Mouse (Mus musculus): ENCODE measurements at regions not wholly inside any gene's neighbourhood (a gene's known extent, or its start where the extent isn't known, plus 50 kb on each side); places are given as distances from the start of the nearest gene placed in this dataset.

DNA sequence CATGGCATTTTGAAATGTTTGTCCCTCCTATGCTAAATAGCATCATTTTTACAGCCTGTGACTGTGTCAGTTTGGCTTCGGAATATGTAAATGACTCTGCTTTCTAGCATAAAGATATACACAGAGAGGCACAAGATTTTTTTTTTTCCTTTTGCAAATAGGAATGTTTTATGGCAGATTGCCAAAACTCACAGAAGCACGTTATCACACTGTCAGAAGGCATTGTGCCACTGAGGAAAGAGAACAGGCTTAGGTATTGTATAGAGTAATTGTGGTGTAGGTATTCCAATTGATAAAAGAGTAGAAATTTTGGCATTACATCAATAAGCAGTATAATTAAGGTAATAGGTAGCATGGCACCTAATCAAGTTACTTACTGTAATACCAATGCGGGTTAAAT lies 988.5 kb upstream of the Tenm2 start:
- 44% methylated on average over 3 of the region's 3 CpGs for WGBS

GRCm38 (mm10) chr11:38203347-38203746 lies 967.6 kb upstream of the Tenm2 start:
- Histone ChIP-seq H3K27ac (no peak overlapping the region), H3K4me1 (ENCODE audit: control insufficient read depth, insufficient read depth, low read length) (no peaks in the 10 kb centered on the region), H3K4me3 (no peak overlapping the region), H3K79me2 (replicated peaks; ENCODE audit: control insufficient read depth, insufficient read depth, low read length) (no peaks in the 10 kb centered on the region), H3K9ac (ENCODE audit: low read depth, low read length) (no peak overlapping the region), H3K27me3 (ENCODE audit: control insufficient read depth, insufficient read depth, low read length) (no peaks in the 10 kb centered on the region), H3K36me3 (ENCODE audit: control insufficient read depth, insufficient read depth, low read length) (no peaks in the 10 kb centered on the region)
- intact Hi-C loops (cut with DNase I): no loop called here
- WGBS: 56% methylated on average over 2 of the region's 2 CpGs
- TF ChIP-seq POLR2A (IDR thresholded peaks at IDR 0.05; ENCODE audit: insufficient read depth, low read depth, low read length): no peak
- no peak for TF ChIP-seq CTCF (IDR thresholded peaks at IDR 0.05)
- TF ChIP-seq EP300 (IDR thresholded peaks at IDR 0.05; ENCODE audit: insufficient read depth, low read depth, low read length): no peak
- no peak for DNase-seq

More for the DNA sequence above, 988.5 kb upstream of the Tenm2 start:
- no peaks in the 10 kb centered on the region for H3K36me3 ChIP-seq (ENCODE audit: control insufficient read depth, insufficient read depth, low read length)
- H3K27ac ChIP-seq: no peak overlapping the region
- no peaks in the 10 kb centered on the region for H3K79me2 ChIP-seq (replicated peaks; ENCODE audit: control insufficient read depth, insufficient read depth, low read length)
- no peaks in the 10 kb centered on the region for H3K27me3 ChIP-seq (ENCODE audit: control insufficient read depth, insufficient read depth, low read length)
- TF ChIP-seq CTCF (IDR thresholded peaks at IDR 0.05) (no peak), POLR2A (IDR thresholded peaks at IDR 0.05; ENCODE audit: insufficient read depth, low read depth, low read length) (no peak), EP300 (IDR thresholded peaks at IDR 0.05; ENCODE audit: insufficient read depth, low read depth, low read length) (no peak)
- no peaks in the 10 kb centered on the region for H3K4me1 ChIP-seq (ENCODE audit: control insufficient read depth, insufficient read depth, low read length)
- no peak overlapping the region for H3K9ac ChIP-seq (ENCODE audit: low read depth, low read length)
- intact Hi-C loops (cut with DNase I): no loop called here
- H3K4me3 ChIP-seq: no peak overlapping the region
- no peak for DNase-seq

DNA sequence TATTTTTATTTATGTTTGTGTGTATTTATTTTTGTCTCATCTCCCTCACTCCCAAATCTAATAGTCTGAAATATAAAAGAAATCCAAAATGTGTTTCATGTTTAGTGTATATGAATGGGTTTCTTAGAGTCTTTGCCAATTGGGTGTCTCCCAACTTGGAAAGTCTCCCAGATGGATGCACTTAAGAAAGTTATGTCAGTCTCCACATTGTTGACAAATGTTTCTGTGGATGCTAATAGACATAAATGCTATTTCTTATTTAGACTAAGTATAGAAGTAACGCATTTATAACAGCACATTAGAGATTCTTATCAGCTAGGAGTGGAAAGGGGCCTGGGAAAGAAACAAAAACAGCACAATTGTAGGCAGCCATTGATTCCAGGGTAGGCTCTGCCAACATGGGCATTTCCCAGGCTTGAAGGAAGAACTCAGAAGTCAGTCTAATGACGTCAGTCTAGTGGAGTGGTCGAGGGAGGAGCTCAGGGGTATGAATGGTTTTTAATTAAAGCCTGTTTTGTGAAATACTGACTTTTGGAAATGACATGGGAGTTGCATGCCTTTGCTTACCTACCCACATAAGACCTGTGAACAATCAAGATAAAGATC lies 965.5 kb upstream of the Tenm2 start:
- H3K4me1 ChIP-seq (ENCODE audit: control insufficient read depth, insufficient read depth, low read length): no peaks in the 10 kb centered on the region
- DNase-seq: no peak
- no peak overlapping the region for H3K9ac ChIP-seq (ENCODE audit: low read depth, low read length)
- no peak overlapping the region for H3K27ac ChIP-seq
- no peak for TF ChIP-seq POLR2A (IDR thresholded peaks at IDR 0.05; ENCODE audit: insufficient read depth, low read depth, low read length)
- no peak for TF ChIP-seq EP300 (IDR thresholded peaks at IDR 0.05; ENCODE audit: insufficient read depth, low read depth, low read length)
- no peak for TF ChIP-seq CTCF (IDR thresholded peaks at IDR 0.05)
- no peaks in the 10 kb centered on the region for H3K79me2 ChIP-seq (replicated peaks; ENCODE audit: control insufficient read depth, insufficient read depth, low read length)
- intact Hi-C loops (cut with DNase I): no loop called here
- no peak overlapping the region for H3K4me3 ChIP-seq
- WGBS: 30% methylated on average over 3 of the region's 3 CpGs
- no peaks in the 10 kb centered on the region for H3K27me3 ChIP-seq (ENCODE audit: control insufficient read depth, insufficient read depth, low read length)
- H3K36me3 ChIP-seq (ENCODE audit: control insufficient read depth, insufficient read depth, low read length): no peaks in the 10 kb centered on the region

- no peak overlapping the region for H3K4me3 ChIP-seq
- no peaks in the 10 kb centered on the region for H3K27me3 ChIP-seq (ENCODE audit: control insufficient read depth, insufficient read depth, low read length)
- WGBS: 69% methylated on average over 5 of the region's 5 CpGs
- intact Hi-C loops (cut with DNase I): no loop called here
- no peaks in the 10 kb centered on the region for H3K79me2 ChIP-seq (replicated peaks; ENCODE audit: control insufficient read depth, insufficient read depth, low read length)
- no peak for DNase-seq
- TF ChIP-seq EP300 (IDR thresholded peaks at IDR 0.05; ENCODE audit: insufficient read depth, low read depth, low read length) (no peak), CTCF (IDR thresholded peaks at IDR 0.05) (no peak), POLR2A (IDR thresholded peaks at IDR 0.05; ENCODE audit: insufficient read depth, low read depth, low read length) (no peak)
- no peaks in the 10 kb centered on the region for H3K4me1 ChIP-seq (ENCODE audit: control insufficient read depth, insufficient read depth, low read length)
- H3K36me3 ChIP-seq (ENCODE audit: control insufficient read depth, insufficient read depth, low read length): no peaks in the 10 kb centered on the region
- H3K9ac ChIP-seq (ENCODE audit: low read depth, low read length): no peak overlapping the region
- H3K27ac ChIP-seq: no peak overlapping the region
Observed at GRCm38 (mm10) chr11:38193719-38194118, 958.0 kb upstream of the Tenm2 start.

DNA sequence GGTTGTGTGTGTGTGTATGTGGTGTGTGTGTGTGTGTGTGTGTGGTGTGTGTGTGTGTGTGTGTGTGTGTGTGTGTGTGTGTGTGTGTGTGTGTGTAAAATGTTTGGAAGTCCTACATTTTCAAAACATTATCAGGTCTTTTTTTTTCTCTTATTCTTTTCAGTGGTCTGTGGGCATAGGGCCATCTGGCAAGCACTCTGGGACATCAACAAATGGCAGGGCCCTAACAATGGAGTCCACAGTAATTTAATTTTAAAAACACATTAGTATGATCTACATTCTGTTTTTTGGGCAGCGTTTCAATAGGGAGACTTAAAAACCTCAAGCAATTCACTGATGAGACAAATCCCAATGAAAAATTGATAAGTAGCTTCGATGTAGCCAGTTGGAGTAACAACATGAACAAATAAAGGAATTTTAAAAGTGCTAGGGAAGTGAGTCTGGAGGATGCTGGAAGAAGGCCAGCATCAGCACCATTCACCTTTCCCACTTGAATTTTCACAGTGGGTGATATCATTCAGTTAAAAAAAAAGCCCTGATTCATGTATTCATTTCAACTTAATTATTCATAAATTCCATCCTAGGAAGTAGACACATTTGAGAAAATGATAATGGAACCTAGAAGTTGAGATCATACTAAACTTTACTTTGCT lies 956.3 kb upstream of the Tenm2 start:
- 46% methylated on average over 2 of the region's 2 CpGs for WGBS
- intact Hi-C loops (cut with DNase I): no loop called here
- TF ChIP-seq CTCF (IDR thresholded peaks at IDR 0.05): no peak
- TF ChIP-seq POLR2A (IDR thresholded peaks at IDR 0.05; ENCODE audit: insufficient read depth, low read depth, low read length): no peak
- TF ChIP-seq EP300 (IDR thresholded peaks at IDR 0.05; ENCODE audit: insufficient read depth, low read depth, low read length): no peak
- Histone ChIP-seq H3K4me1 (ENCODE audit: control insufficient read depth, insufficient read depth, low read length) (no peaks in the 10 kb centered on the region), H3K4me3 (no peak overlapping the region), H3K9ac (ENCODE audit: low read depth, low read length) (no peak overlapping the region), H3K27ac (no peak overlapping the region), H3K27me3 (ENCODE audit: control insufficient read depth, insufficient read depth, low read length) (no peaks in the 10 kb centered on the region), H3K79me2 (replicated peaks; ENCODE audit: control insufficient read depth, insufficient read depth, low read length) (no peaks in the 10 kb centered on the region), H3K36me3 (ENCODE audit: control insufficient read depth, insufficient read depth, low read length) (no peaks in the 10 kb centered on the region)
- no peak for DNase-seq

DNA sequence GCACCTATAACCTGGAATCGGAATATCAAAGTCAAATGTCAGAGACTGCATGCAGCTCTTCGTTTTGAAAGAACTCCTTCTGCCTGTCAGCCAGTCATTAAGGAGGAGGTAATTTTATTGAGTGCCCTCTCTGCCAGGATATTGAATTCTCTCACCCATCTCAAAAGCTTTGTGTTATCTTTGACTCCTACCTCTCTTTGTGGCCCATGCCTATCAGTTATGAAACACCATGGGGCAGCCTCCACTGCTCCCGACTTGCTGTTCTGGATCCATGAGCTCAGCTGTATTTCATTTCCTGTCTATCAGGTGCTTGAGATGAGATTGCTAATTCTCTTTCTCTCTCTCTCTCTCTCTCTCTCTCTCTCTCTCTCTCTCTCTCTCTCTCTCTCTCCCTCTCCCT lies 955.7 kb upstream of the Tenm2 start:
- Histone ChIP-seq H3K36me3 (ENCODE audit: control insufficient read depth, insufficient read depth, low read length) (no peaks in the 10 kb centered on the region), H3K27ac (no peak overlapping the region), H3K4me3 (no peak overlapping the region), H3K4me1 (ENCODE audit: control insufficient read depth, insufficient read depth, low read length) (no peaks in the 10 kb centered on the region), H3K9ac (ENCODE audit: low read depth, low read length) (no peak overlapping the region), H3K27me3 (ENCODE audit: control insufficient read depth, insufficient read depth, low read length) (no peaks in the 10 kb centered on the region), H3K79me2 (replicated peaks; ENCODE audit: control insufficient read depth, insufficient read depth, low read length) (no peaks in the 10 kb centered on the region)
- intact Hi-C loops (cut with DNase I): no loop called here
- no peak for DNase-seq
- TF ChIP-seq EP300 (IDR thresholded peaks at IDR 0.05; ENCODE audit: insufficient read depth, low read depth, low read length) (no peak), POLR2A (IDR thresholded peaks at IDR 0.05; ENCODE audit: insufficient read depth, low read depth, low read length) (no peak), CTCF (IDR thresholded peaks at IDR 0.05) (no peak)
- WGBS: 51% methylated on average over 3 of the region's 3 CpGs

Measured in heart, adult 2 months (tissue).